Mouse (Mus musculus): ENCODE results near the gene Efna1. TPM values are rescaled to one million over a fixed set of nuclear protein-coding genes. Genes with fewer than 3 reads are reported as not detected.

Gene Efna1
- polyA plus RNA-seq, 1 experiment from 2014 or later: 33.0 TPM

GRCm38 (mm10) chr3:89315930-89316831, 35.2 kb upstream of the Efna1 start:
- no peak overlapping the region for H3K27ac ChIP-seq (ENCODE audit: low read depth, low read length)
- H3K9ac ChIP-seq (ENCODE audit: low read depth, low read length): peak overlapping the region; percentile 28; the same call in 1 of the 2 replicates
- H3K4me2 ChIP-seq: peak overlapping the region; percentile 72
- H3K36me3 ChIP-seq (ENCODE audit: control insufficient read depth, insufficient read depth, low read length): no peaks in the 10 kb centered on the region
- H3K4me3 ChIP-seq (ENCODE audit: low read depth, low read length): peak overlapping the region; percentile 39
- H3K9me3 ChIP-seq (replicated peaks; ENCODE audit: control insufficient read depth, low read length): no peaks in the 10 kb centered on the region
- WGBS (ENCODE audit: insufficient replicate concordance): 20% methylated on average over 40 of the region's 40 CpGs
- peaks cover 38% of the 10 kb centered on the region for H3K4me1 ChIP-seq (ENCODE audit: control insufficient read depth, insufficient read depth, low read length)
- peaks cover 47% of the 10 kb centered on the region for H3K27me3 ChIP-seq (ENCODE audit: control insufficient read depth, insufficient read depth, low read length)
- ATAC-seq (replicated peaks; ENCODE audit: insufficient number of reproducible peaks, low FRiP score, low TSS enrichment): no peak

- peak overlapping the region; percentile 72 for H3K4me2 ChIP-seq
- no peak overlapping the region for H3K27ac ChIP-seq (ENCODE audit: low read depth, low read length)
- no peaks in the 10 kb centered on the region for H3K9me3 ChIP-seq (replicated peaks; ENCODE audit: control insufficient read depth, low read length)
- no peaks in the 10 kb centered on the region for H3K36me3 ChIP-seq (ENCODE audit: control insufficient read depth, insufficient read depth, low read length)
- peak overlapping the region; percentile 39 for H3K4me3 ChIP-seq (ENCODE audit: low read depth, low read length)
- WGBS (ENCODE audit: insufficient replicate concordance): 9% methylated on average over 26 of the region's 26 CpGs
- H3K4me1 ChIP-seq (ENCODE audit: control insufficient read depth, insufficient read depth, low read length): peaks cover 30% of the 10 kb centered on the region
- H3K27me3 ChIP-seq (ENCODE audit: control insufficient read depth, insufficient read depth, low read length): peaks cover 39% of the 10 kb centered on the region
- H3K9ac ChIP-seq (ENCODE audit: low read depth, low read length): peak overlapping the region; percentile 66
- 0 out of 2 replicates have a peak, but pooled peaks have one; percentile 28 for ATAC-seq (replicated peaks; ENCODE audit: insufficient number of reproducible peaks, low FRiP score, low TSS enrichment)
Observed at GRCm38 (mm10) chr3:89315195-89315929, 34.4 kb upstream of the Efna1 start.

- ATAC-seq (replicated peaks; ENCODE audit: insufficient number of reproducible peaks, low FRiP score, low TSS enrichment): no peak
- WGBS (ENCODE audit: insufficient replicate concordance): 42% methylated on average over 2 of the region's 2 CpGs
- H3K27me3 ChIP-seq (ENCODE audit: control insufficient read depth, insufficient read depth, low read length): peaks cover 33% of the 10 kb centered on the region
- peak overlapping the region; percentile 66 for H3K9ac ChIP-seq (ENCODE audit: low read depth, low read length)
- no peak overlapping the region for H3K27ac ChIP-seq (ENCODE audit: low read depth, low read length)
- no peaks in the 10 kb centered on the region for H3K36me3 ChIP-seq (ENCODE audit: control insufficient read depth, insufficient read depth, low read length)
- peak overlapping the region; percentile 72 for H3K4me2 ChIP-seq
- no peaks in the 10 kb centered on the region for H3K9me3 ChIP-seq (replicated peaks; ENCODE audit: control insufficient read depth, low read length)
- H3K4me1 ChIP-seq (ENCODE audit: control insufficient read depth, insufficient read depth, low read length): peaks cover 24% of the 10 kb centered on the region
- H3K4me3 ChIP-seq (ENCODE audit: low read depth, low read length): no peak overlapping the region
Observed at GRCm38 (mm10) chr3:89314791-89315190, 33.8 kb upstream of the Efna1 start.

- Histone ChIP-seq H3K9me3 (replicated peaks; ENCODE audit: control insufficient read depth, low read length) (no peaks in the 10 kb centered on the region), H3K36me3 (ENCODE audit: control insufficient read depth, insufficient read depth, low read length) (no peaks in the 10 kb centered on the region), H3K9ac (ENCODE audit: low read depth, low read length) (no peak overlapping the region), H3K4me2 (no peak overlapping the region), H3K4me3 (ENCODE audit: low read depth, low read length) (no peak overlapping the region), H3K27ac (ENCODE audit: low read depth, low read length) (no peak overlapping the region), H3K4me1 (ENCODE audit: control insufficient read depth, insufficient read depth, low read length) (peaks cover 20% of the 10 kb centered on the region), H3K27me3 (ENCODE audit: control insufficient read depth, insufficient read depth, low read length) (peaks cover 28% of the 10 kb centered on the region)
- 58% methylated on average over 5 of the region's 5 CpGs for WGBS (ENCODE audit: insufficient replicate concordance)
- no peak for ATAC-seq (replicated peaks; ENCODE audit: insufficient number of reproducible peaks, low FRiP score, low TSS enrichment)
Observed at GRCm38 (mm10) chr3:89314340-89314739, 33.4 kb upstream of the Efna1 start.

- Histone ChIP-seq H3K9ac (ENCODE audit: low read depth, low read length) (no peak overlapping the region), H3K4me2 (no peak overlapping the region), H3K9me3 (replicated peaks; ENCODE audit: control insufficient read depth, low read length) (no peaks in the 10 kb centered on the region), H3K4me1 (ENCODE audit: control insufficient read depth, insufficient read depth, low read length) (no peaks in the 10 kb centered on the region), H3K27me3 (ENCODE audit: control insufficient read depth, insufficient read depth, low read length) (no peaks in the 10 kb centered on the region), H3K4me3 (ENCODE audit: low read depth, low read length) (no peak overlapping the region), H3K36me3 (ENCODE audit: control insufficient read depth, insufficient read depth, low read length) (no peaks in the 10 kb centered on the region), H3K27ac (ENCODE audit: low read depth, low read length) (no peak overlapping the region)
- ATAC-seq (replicated peaks; ENCODE audit: insufficient number of reproducible peaks, low FRiP score, low TSS enrichment): peak; percentile 53; the same call in 1 of the 2 replicates
- WGBS (ENCODE audit: insufficient replicate concordance): 7% methylated on average over 9 of the region's 9 CpGs
Observed at GRCm38 (mm10) chr3:89308089-89308488, 27.1 kb upstream of the Efna1 start.

GRCm38 (mm10) chr3:89305551-89306325, 24.8 kb upstream of the Efna1 start:
- no peaks in the 10 kb centered on the region for H3K9me3 ChIP-seq (replicated peaks; ENCODE audit: control insufficient read depth, low read length)
- H3K4me1 ChIP-seq (ENCODE audit: control insufficient read depth, insufficient read depth, low read length): no peaks in the 10 kb centered on the region
- no peaks in the 10 kb centered on the region for H3K27me3 ChIP-seq (ENCODE audit: control insufficient read depth, insufficient read depth, low read length)
- 70% methylated on average over 8 of the region's 8 CpGs for WGBS (ENCODE audit: insufficient replicate concordance)
- H3K4me2 ChIP-seq: no peak overlapping the region
- H3K36me3 ChIP-seq (ENCODE audit: control insufficient read depth, insufficient read depth, low read length): no peaks in the 10 kb centered on the region
- H3K9ac ChIP-seq (ENCODE audit: low read depth, low read length): no peak overlapping the region
- no peak overlapping the region for H3K4me3 ChIP-seq (ENCODE audit: low read depth, low read length)
- H3K27ac ChIP-seq (ENCODE audit: low read depth, low read length): no peak overlapping the region
- ATAC-seq (replicated peaks; ENCODE audit: insufficient number of reproducible peaks, low FRiP score, low TSS enrichment): no peak

GRCm38 (mm10) chr3:89305105-89305504, 24.2 kb upstream of the Efna1 start:
- Histone ChIP-seq H3K9ac (ENCODE audit: low read depth, low read length) (no peak overlapping the region), H3K27ac (ENCODE audit: low read depth, low read length) (no peak overlapping the region), H3K27me3 (ENCODE audit: control insufficient read depth, insufficient read depth, low read length) (no peaks in the 10 kb centered on the region), H3K4me3 (ENCODE audit: low read depth, low read length) (no peak overlapping the region), H3K4me1 (ENCODE audit: control insufficient read depth, insufficient read depth, low read length) (no peaks in the 10 kb centered on the region), H3K36me3 (ENCODE audit: control insufficient read depth, insufficient read depth, low read length) (no peaks in the 10 kb centered on the region), H3K4me2 (no peak overlapping the region), H3K9me3 (replicated peaks; ENCODE audit: control insufficient read depth, low read length) (no peaks in the 10 kb centered on the region)
- 66% methylated on average over 4 of the region's 4 CpGs for whole genome bisulfite sequencing (ENCODE audit: insufficient replicate concordance)
- no peak for ATAC-seq (replicated peaks; ENCODE audit: insufficient number of reproducible peaks, low FRiP score, low TSS enrichment)

GRCm38 (mm10) chr3:89304440-89304839, 23.5 kb upstream of the Efna1 start:
- no peak overlapping the region for H3K4me3 ChIP-seq (ENCODE audit: low read depth, low read length)
- H3K27me3 ChIP-seq (ENCODE audit: control insufficient read depth, insufficient read depth, low read length): no peaks in the 10 kb centered on the region
- H3K9ac ChIP-seq (ENCODE audit: low read depth, low read length): no peak overlapping the region
- 55% methylated on average over 6 of the region's 6 CpGs for WGBS (ENCODE audit: insufficient replicate concordance)
- no peaks in the 10 kb centered on the region for H3K9me3 ChIP-seq (replicated peaks; ENCODE audit: control insufficient read depth, low read length)
- H3K4me2 ChIP-seq: no peak overlapping the region
- peaks cover 1% of the 10 kb centered on the region; the same call in 1 of the 2 replicates for H3K4me1 ChIP-seq (ENCODE audit: control insufficient read depth, insufficient read depth, low read length)
- ATAC-seq (replicated peaks; ENCODE audit: insufficient number of reproducible peaks, low FRiP score, low TSS enrichment): no peak
- no peak overlapping the region for H3K27ac ChIP-seq (ENCODE audit: low read depth, low read length)
- H3K36me3 ChIP-seq (ENCODE audit: control insufficient read depth, insufficient read depth, low read length): no peaks in the 10 kb centered on the region

Measured in heart, embryonic 11.5 days (tissue).